8 mouse cellular contexts compared by ENCODE assay signal in genomic region chr2:156840301-156841027, GRCm38 (mm10). TPM values are rescaled to one million over a fixed set of nuclear protein-coding genes. Genes with fewer than 3 reads are reported as not detected.
DNase-seq lines count a peak whose midpoint lies in the region; ATAC-seq and TF ChIP-seq lines count a peak whose summit lies in the region.

No protein-coding gene starts in this region.

- no peaks in the 10 kb centered on the region for H3K27me3 ChIP-seq in G1E (ENCODE audit: insufficient read depth, low read length)
- no peaks in the 10 kb centered on the region for H3K27me3 ChIP-seq in embryonic facial prominence, embryonic 14.5 days (replicated peaks; ENCODE audit: control insufficient read depth, insufficient read depth, low read length)
- H3K27me3 ChIP-seq in hindbrain, embryonic 15.5 days = peaks cover 15% of the 10 kb centered on the region
- no peaks in the 10 kb centered on the region for H3K27me3 ChIP-seq in lung, embryonic 15.5 days

- H3K4me1 ChIP-seq in G1E (ENCODE audit: insufficient read depth, low read depth, low read length) = peaks cover 55% of the 10 kb centered on the region
- H3K4me1 ChIP-seq in embryonic facial prominence, embryonic 14.5 days (ENCODE audit: control insufficient read depth, insufficient read depth, low read length) = peaks cover 26% of the 10 kb centered on the region
- H3K4me1 ChIP-seq in hindbrain, embryonic 15.5 days (replicated peaks) = peaks cover 53% of the 10 kb centered on the region
- peaks cover 62% of the 10 kb centered on the region for H3K4me1 ChIP-seq in lung, embryonic 15.5 days

- peak overlapping the region; percentile 91 for H3K27ac ChIP-seq in embryonic facial prominence, embryonic 14.5 days (replicated peaks; ENCODE audit: low read depth, low read length)
- H3K27ac ChIP-seq in hindbrain, embryonic 15.5 days (replicated peaks) = peak overlapping the region; percentile 82
- peak overlapping the region; percentile 97 for H3K27ac ChIP-seq in lung, embryonic 15.5 days

- peaks cover 53% of the 10 kb centered on the region for H3K36me3 ChIP-seq in G1E (replicated peaks)
- peaks cover 29% of the 10 kb centered on the region for H3K36me3 ChIP-seq in embryonic facial prominence, embryonic 14.5 days (ENCODE audit: control insufficient read depth, insufficient read depth, low read length)
- no peaks in the 10 kb centered on the region for H3K36me3 ChIP-seq in hindbrain, embryonic 15.5 days
- peaks cover 12% of the 10 kb centered on the region; the same call in 1 of the 2 replicates for H3K36me3 ChIP-seq in lung, embryonic 15.5 days

- peak overlapping the region; percentile 81 for H3K4me3 ChIP-seq in G1E (ENCODE audit: low read depth, low read length)
- peak overlapping the region; percentile 91 for H3K4me3 ChIP-seq in embryonic facial prominence, embryonic 14.5 days (ENCODE audit: low read depth, low read length)
- H3K4me3 ChIP-seq in hindbrain, embryonic 15.5 days = peak overlapping the region; percentile 66
- peak overlapping the region; percentile 95 for H3K4me3 ChIP-seq in lung, embryonic 15.5 days

- 0% methylated on average over 10 of the region's 79 CpGs for WGBS in embryonic facial prominence, embryonic 14.5 days
- under 1% methylated on average over 68 of the region's 79 CpGs for WGBS in hindbrain, embryonic 15.5 days
- 0% methylated on average over 67 of the region's 79 CpGs for WGBS in lung, embryonic 15.5 days

- H3K9me3 ChIP-seq in G1E (replicated peaks) = no peaks in the 10 kb centered on the region
- no peaks in the 10 kb centered on the region for H3K9me3 ChIP-seq in embryonic facial prominence, embryonic 14.5 days (ENCODE audit: control insufficient read depth, low read length)
- H3K9me3 ChIP-seq in hindbrain, embryonic 15.5 days = no peaks in the 10 kb centered on the region
- no peaks in the 10 kb centered on the region for H3K9me3 ChIP-seq in lung, embryonic 15.5 days

- H3K4me2 ChIP-seq in embryonic facial prominence, embryonic 14.5 days (ENCODE audit: low read depth, low read length) = peak overlapping the region; percentile 61
- H3K4me2 ChIP-seq in hindbrain, embryonic 15.5 days = peak overlapping the region; percentile 98
- H3K4me2 ChIP-seq in lung, embryonic 15.5 days = peak overlapping the region; percentile 73

- peak overlapping the region; percentile 95 for H3K9ac ChIP-seq in embryonic facial prominence, embryonic 14.5 days (ENCODE audit: low read depth, low read length)
- H3K9ac ChIP-seq in hindbrain, embryonic 15.5 days = peak overlapping the region; percentile 56
- H3K9ac ChIP-seq in lung, embryonic 15.5 days = peak overlapping the region; percentile 90

- ATAC-seq in G1E (ENCODE audit: extremely low read depth, insufficient number of reproducible peaks, low FRiP score, poor library complexity, severe bottlenecking) = no peak
- peak; percentile 37 for ATAC-seq in embryonic facial prominence, embryonic 14.5 days (ENCODE audit: low read depth)
- ATAC-seq in hindbrain, embryonic 15.5 days (ENCODE audit: low FRiP score, low read depth) = peak; percentile 28; the same call in 1 of the 2 replicates
- peak; percentile 50 for ATAC-seq in lung, embryonic 15.5 days (ENCODE audit: borderline replicate concordance, extremely low read depth, low FRiP score, low TSS enrichment)

- peak; percentile 18 for DNase-seq in kidney, adult 18-20 months
- no peak for DNase-seq in kidney, adult 11 months
- peak; percentile 72 for DNase-seq in G1E (ENCODE audit: low spot score)
- DNase-seq in embryonic facial prominence, embryonic 14.5 days (ENCODE audit: low spot score) = peak; percentile 77
- peak; percentile 86 for DNase-seq in retina, postnatal 1 day
- DNase-seq in cerebellum, adult 9-11 months = no peak

- TF ChIP-seq CTCF in G1E (IDR thresholded peaks at IDR 0.05; ENCODE audit: low read depth, low read length) = no peak

RNA-seq across cellular contexts. Expression of gene Tgif2, which starts 0.7 kb away (rescaled TPM):
- 22.8 and 25.7 TPM in 2 replicates for total RNA-seq in G1E (2014; fragmentation: Nextera tagmentation)
- 24.9 and 26.7 TPM in 2 replicates for total RNA-seq in G1E (2017)
- polyA plus RNA-seq in G1E (2012) = 60.6 and 77.6 TPM in 2 replicates
- polyA plus RNA-seq in embryonic facial prominence, embryonic 14.5 days (2014; fragmentation: Nextera tagmentation; extraction: Ambion mirVana) = 44.3 and 56.5 TPM in 2 replicates
- polyA plus RNA-seq in hindbrain, embryonic 15.5 days (2015; fragmentation: Nextera tagmentation; extraction: Ambion mirVana) = 21.3 and 22.6 TPM in 2 replicates
- polyA plus RNA-seq in lung, embryonic 15.5 days (2015; fragmentation: Nextera tagmentation; extraction: Ambion mirVana) = 55.7 and 56.1 TPM in 2 replicates

RNA-seq across cellular contexts. Expression of gene 4930518I15Rik, which starts 17.3 kb away (rescaled TPM):
- 4.2 and 6.8 TPM in 2 replicates for total RNA-seq in G1E (2014; fragmentation: Nextera tagmentation)
- total RNA-seq in G1E (2017) = 1.6 and 1.9 TPM in 2 replicates
- 0.09 TPM in 2 replicates for polyA plus RNA-seq in G1E (2012)
- polyA plus RNA-seq in embryonic facial prominence, embryonic 14.5 days (2014; fragmentation: Nextera tagmentation; extraction: Ambion mirVana) = 3.2 and 3.6 TPM in 2 replicates
- 9.1 TPM in 2 replicates for polyA plus RNA-seq in hindbrain, embryonic 15.5 days (2015; fragmentation: Nextera tagmentation; extraction: Ambion mirVana)
- polyA plus RNA-seq in lung, embryonic 15.5 days (2015; fragmentation: Nextera tagmentation; extraction: Ambion mirVana) = 6.0 and 7.5 TPM in 2 replicates

RNA-seq across cellular contexts. Expression of gene Rab5if, which starts 22.5 kb away (rescaled TPM):
- total RNA-seq in G1E (2014; fragmentation: Nextera tagmentation) (97.3 and 108 TPM in 2 replicates), G1E (2017) (210 and 302 TPM in 2 replicates)
- 103 and 173 TPM in 2 replicates for polyA plus RNA-seq in G1E (2012)
- polyA plus RNA-seq in embryonic facial prominence, embryonic 14.5 days (2014; fragmentation: Nextera tagmentation; extraction: Ambion mirVana) = 172 and 181 TPM in 2 replicates
- 145 and 148 TPM in 2 replicates for polyA plus RNA-seq in hindbrain, embryonic 15.5 days (2015; fragmentation: Nextera tagmentation; extraction: Ambion mirVana)
- 186 and 190 TPM in 2 replicates for polyA plus RNA-seq in lung, embryonic 15.5 days (2015; fragmentation: Nextera tagmentation; extraction: Ambion mirVana)

RNA-seq across cellular contexts. Expression of gene Sla2, which starts 46.5 kb away (rescaled TPM):
- total RNA-seq in G1E (2014; fragmentation: Nextera tagmentation) = 0.83 TPM in 1 of 2 replicates, not detected in the other
- total RNA-seq in G1E (2017) = 0.98 and 1.0 TPM in 2 replicates
- polyA plus RNA-seq in G1E (2012) = 0.62 and 0.83 TPM in 2 replicates
- polyA plus RNA-seq in embryonic facial prominence, embryonic 14.5 days (2014; fragmentation: Nextera tagmentation; extraction: Ambion mirVana) = 0.29 and 0.45 TPM in 2 replicates
- polyA plus RNA-seq in hindbrain, embryonic 15.5 days (2015; fragmentation: Nextera tagmentation; extraction: Ambion mirVana) = 0.17 TPM in 1 of 2 replicates, not detected in the other
- 0.38 and 2.4 TPM in 2 replicates for polyA plus RNA-seq in lung, embryonic 15.5 days (2015; fragmentation: Nextera tagmentation; extraction: Ambion mirVana)

Comparison
In these comparisons a context has a peak if more than half of its experiments do, and no peak if none do; other contexts are left out.
1. DNase-seq: peak in kidney, adult 18-20 months (single experiment), G1E (single experiment), embryonic facial prominence, embryonic 14.5 days (single experiment) and retina, postnatal 1 day (single experiment); none in kidney, adult 11 months (single experiment) and cerebellum, adult 9-11 months (single experiment).
2. Peak in every context shown above with its lines, with median percentiles within 50 percentile points of each other: H3K4me3 ChIP-seq, H3K27ac ChIP-seq, H3K4me2 ChIP-seq and H3K9ac ChIP-seq.